Mouse (Mus musculus) forebrain, embryonic 14.5 days (tissue): Measurements from ENCODE around the gene Ifnar1. TPM values are rescaled to one million over a fixed set of nuclear protein-coding genes. Genes with fewer than 3 reads are reported as not detected.

ENCODE experiments used
- ATAC-seq: fragments of 200-750 bp; cut with Nextera tagmentation; 2 replicates; pipeline ENCODE4 v1.8.0; 2017; ENCODE audit warnings: mild to moderate bottlenecking, moderate library complexity
- DNase-seq: peaks from one replicate; pipeline ENCODE4 v3.0.0-alpha.2; 2015; ENCODE audit warnings: low spot score
- H3K27ac ChIP-seq: fragments of 300-500 bp; sonication (generic); 2 replicates; pipeline ENCODE4 v1.5.1; 2014; ENCODE audit warnings: low read depth, mild to moderate bottlenecking, control low read depth, low read length, moderate library complexity
- H3K27me3 ChIP-seq: fragments of 300-500 bp; sonication (generic); replicated peaks from 2 replicates; pipeline ENCODE4 v1.6.1; 2014; ENCODE audit warnings: low read length, control low read depth, mixed read lengths; ENCODE audit not compliant: control insufficient read depth, insufficient read depth
- H3K36me3 ChIP-seq: fragments of 300-500 bp; sonication (generic); 2 replicates; pipeline ENCODE4 v1.6.1; 2014; ENCODE audit warnings: low read length, control low read depth; ENCODE audit not compliant: control insufficient read depth, insufficient read depth
- H3K4me1 ChIP-seq: fragments of 300-500 bp; sonication (generic); 2 replicates; pipeline ENCODE4 v1.6.1; 2014; ENCODE audit warnings: antibody characterized with exemption, low read length, control low read depth; ENCODE audit not compliant: control insufficient read depth, insufficient read depth
- H3K4me2 ChIP-seq: fragments of 300-500 bp; sonication (generic); 2 replicates; pipeline ENCODE4 v1.6.1; 2014; ENCODE audit warnings: mild to moderate bottlenecking, control low read depth, low read length
- H3K4me3 ChIP-seq: fragments of 300-500 bp; sonication (generic); 2 replicates; pipeline ENCODE4 v1.5.1; 2014; ENCODE audit warnings: low read depth, low read length, control low read depth
- H3K9ac ChIP-seq: fragments of 300-500 bp; sonication (generic); 2 replicates; pipeline ENCODE4 v1.6.1; 2014; ENCODE audit warnings: mild to moderate bottlenecking, low read length, control low read depth, moderate library complexity
- H3K9me3 ChIP-seq: fragments of 300-500 bp; sonication (generic); replicated peaks from 2 replicates; pipeline ENCODE4 v1.6.1; 2016; ENCODE audit warnings: low read length, control low read depth, mixed read lengths; ENCODE audit not compliant: control insufficient read depth
- WGBS: fragments of 180-500 bp; shearing (Covaris S2); extraction: QIAGEN DNeasy Blood & Tissue Kit; methylation state at CpG from one replicate; pipeline ENCODE4 v1.1.7; 2014; 5-methylcytosine and 5-hydroxymethylcytosine counted together
- polyA plus RNA-seq: library from polyadenylated mRNA; unstranded; fragments of >200 nt; fragmentation: Nextera tagmentation; extraction: Ambion mirVana; gene quantifications from 2 replicates; pipeline ENCODE4 v1.2.1, GENCODE M21; 2014

Gene Ifnar1
- polyA plus RNA-seq, 1 experiment from 2014 or later, result 40.4 TPM

- H3K9me3 ChIP-seq, result no peaks in the 10 kb centered on the region
- peak; percentile 27; the same call in 1 of the 2 replicates for ATAC-seq
- H3K27ac ChIP-seq, result peak overlapping the region; percentile 95
- no peaks in the 10 kb centered on the region for H3K27me3 ChIP-seq
- peak overlapping the region; percentile 76 for H3K4me2 ChIP-seq
- DNase-seq, result no peak
- peak overlapping the region; percentile 90 for H3K4me3 ChIP-seq
- 52% methylated on average over 17 of the region's 17 CpGs for WGBS
- peak overlapping the region; percentile 97 for H3K9ac ChIP-seq
- no peaks in the 10 kb centered on the region for H3K36me3 ChIP-seq
- H3K4me1 ChIP-seq, result peaks cover 7% of the 10 kb centered on the region
Observed at GRCm38 (mm10) chr16:91484387-91484786, 651 bp upstream of the Ifnar1 start.

GRCm38 (mm10) chr16:91485841-91486240, 803 bp downstream of the Ifnar1 start:
- Histone ChIP-seq H3K4me2 (peak overlapping the region; percentile 76), H3K36me3 (peaks cover 14% of the 10 kb centered on the region), H3K9me3 (no peaks in the 10 kb centered on the region), H3K4me1 (peaks cover 7% of the 10 kb centered on the region), H3K27ac (peak overlapping the region; percentile 95), H3K4me3 (peak overlapping the region; percentile 90), H3K9ac (peak overlapping the region; percentile 97), H3K27me3 (no peaks in the 10 kb centered on the region)
- no peak for DNase-seq
- WGBS, result 42% methylated on average over 5 of the region's 5 CpGs
- ATAC-seq, result no peak

GRCm38 (mm10) chr16:91488066-91488465, 3.0 kb downstream of the Ifnar1 start:
- Histone ChIP-seq H3K9me3 (no peaks in the 10 kb centered on the region), H3K36me3 (peaks cover 33% of the 10 kb centered on the region), H3K4me2 (no peak overlapping the region), H3K27me3 (no peaks in the 10 kb centered on the region), H3K4me3 (no peak overlapping the region), H3K9ac (no peak overlapping the region), H3K4me1 (peaks cover 7% of the 10 kb centered on the region), H3K27ac (no peak overlapping the region)
- no peak for ATAC-seq
- whole genome bisulfite sequencing, result 93% methylated on average over 2 of the region's 2 CpGs
- no peak for DNase-seq

- Histone ChIP-seq H3K27ac (no peak overlapping the region), H3K27me3 (no peaks in the 10 kb centered on the region), H3K9me3 (no peaks in the 10 kb centered on the region), H3K4me3 (no peak overlapping the region), H3K9ac (no peak overlapping the region), H3K4me2 (no peak overlapping the region), H3K4me1 (peaks cover 4% of the 10 kb centered on the region), H3K36me3 (peaks cover 61% of the 10 kb centered on the region)
- WGBS, result 91% methylated on average over 4 of the region's 4 CpGs
- ATAC-seq, result no peak
- DNase-seq, result no peak
Observed at GRCm38 (mm10) chr16:91490897-91491296, 5.9 kb downstream of the Ifnar1 start.

- DNase-seq (no peak), ATAC-seq (no peak)
- no peak overlapping the region for H3K4me2 ChIP-seq
- no peak overlapping the region for H3K9ac ChIP-seq
- no peak overlapping the region for H3K27ac ChIP-seq
- no peaks in the 10 kb centered on the region for H3K9me3 ChIP-seq
- no peak overlapping the region for H3K4me3 ChIP-seq
- H3K36me3 ChIP-seq, result peaks cover 67% of the 10 kb centered on the region
- WGBS, result 95% methylated on average over 3 of the region's 3 CpGs
- H3K4me1 ChIP-seq, result no peaks in the 10 kb centered on the region
- no peaks in the 10 kb centered on the region for H3K27me3 ChIP-seq
Observed at GRCm38 (mm10) chr16:91491473-91491872, 6.4 kb downstream of the Ifnar1 start.

GRCm38 (mm10) chr16:91495501-91495900, 10.5 kb downstream of the Ifnar1 start:
- WGBS, result 89% methylated on average over 4 of the region's 4 CpGs
- Histone ChIP-seq H3K9me3 (no peaks in the 10 kb centered on the region), H3K4me1 (no peaks in the 10 kb centered on the region), H3K9ac (no peak overlapping the region), H3K4me3 (no peak overlapping the region), H3K27ac (no peak overlapping the region), H3K36me3 (peaks cover 96% of the 10 kb centered on the region), H3K27me3 (no peaks in the 10 kb centered on the region), H3K4me2 (no peak overlapping the region)
- no peak for DNase-seq
- ATAC-seq, result no peak

GRCm38 (mm10) chr16:91496206-91496605, 11.2 kb downstream of the Ifnar1 start:
- no peak overlapping the region for H3K4me3 ChIP-seq
- no peak for ATAC-seq
- no peaks in the 10 kb centered on the region for H3K4me1 ChIP-seq
- peaks cover 96% of the 10 kb centered on the region for H3K36me3 ChIP-seq
- H3K27ac ChIP-seq, result no peak overlapping the region
- DNase-seq, result no peak
- no peaks in the 10 kb centered on the region for H3K9me3 ChIP-seq
- 93% methylated on average over 17 of the region's 17 CpGs for WGBS
- no peak overlapping the region for H3K4me2 ChIP-seq
- no peaks in the 10 kb centered on the region for H3K27me3 ChIP-seq
- H3K9ac ChIP-seq, result no peak overlapping the region

GRCm38 (mm10) chr16:91496766-91497165, 11.7 kb downstream of the Ifnar1 start:
- no peak for DNase-seq
- Histone ChIP-seq H3K4me2 (no peak overlapping the region), H3K9ac (no peak overlapping the region), H3K36me3 (peaks cover 97% of the 10 kb centered on the region), H3K4me3 (no peak overlapping the region), H3K9me3 (no peaks in the 10 kb centered on the region), H3K4me1 (no peaks in the 10 kb centered on the region), H3K27me3 (no peaks in the 10 kb centered on the region), H3K27ac (no peak overlapping the region)
- no peak for ATAC-seq
- WGBS, result 87% methylated on average over 3 of the region's 3 CpGs

- WGBS, result 94% methylated on average over 7 of the region's 7 CpGs
- H3K27me3 ChIP-seq, result no peaks in the 10 kb centered on the region
- no peaks in the 10 kb centered on the region for H3K4me1 ChIP-seq
- no peak overlapping the region for H3K9ac ChIP-seq
- peaks cover 92% of the 10 kb centered on the region for H3K36me3 ChIP-seq
- no peak overlapping the region for H3K4me3 ChIP-seq
- DNase-seq (no peak), ATAC-seq (no peak)
- no peak overlapping the region for H3K4me2 ChIP-seq
- H3K9me3 ChIP-seq, result no peaks in the 10 kb centered on the region
- no peak overlapping the region for H3K27ac ChIP-seq
Observed at GRCm38 (mm10) chr16:91498041-91498440, 13.0 kb downstream of the Ifnar1 start.
